In genomic region chr2:45088435-45089250, GRCm38 (mm10) we compare ENCODE assay signal across 10 mouse cellular contexts. TPM values are rescaled to one million over a fixed set of nuclear protein-coding genes. Genes with fewer than 3 reads are reported as not detected.
DNase-seq lines count a peak whose midpoint lies in the region; ATAC-seq and TF ChIP-seq lines count a peak whose summit lies in the region.
"Had no signal": no experiment of that assay in that cellular context is flagged by ENCODE, and none has a peak within 500 bp of the region (broad histone marks: within the 10 kb centered on the region; RNA-seq: fewer than 3 reads in every experiment).

No protein-coding gene starts in this region.

- peak overlapping the region; percentile 27; the same call in 1 of the 2 replicates for H3K27ac ChIP-seq in stomach, embryonic 15.5 days
- H3K27ac ChIP-seq in stomach, postnatal 0 days (replicated peaks) = no peak overlapping the region; the same call in 1 of the 2 replicates
- peak overlapping the region; percentile 34 for H3K27ac ChIP-seq in hindbrain, postnatal 0 days
- H3K27ac ChIP-seq in stomach, embryonic 16.5 days (ENCODE audit: low read length) = peak overlapping the region; percentile 40; the same call in 1 of the 2 replicates
- H3K27ac ChIP-seq: liver, embryonic 13.5 days had no signal

- TF ChIP-seq EP300 in stomach, postnatal 0 days (optimal IDR thresholded peaks at IDR 0.05) = no peak

- H3K9ac ChIP-seq in stomach, embryonic 15.5 days = no peak overlapping the region
- no peak overlapping the region; the same call in 1 of the 2 replicates for H3K9ac ChIP-seq in stomach, postnatal 0 days (ENCODE audit: low read length)
- no peak overlapping the region for H3K9ac ChIP-seq in hindbrain, postnatal 0 days (replicated peaks; ENCODE audit: low read length)
- H3K9ac ChIP-seq in stomach, embryonic 16.5 days (ENCODE audit: low read length) = no peak overlapping the region
- H3K9ac ChIP-seq: liver, embryonic 13.5 days had no signal

- peaks cover 4% of the 10 kb centered on the region; the same call in 1 of the 2 replicates for H3K4me1 ChIP-seq in stomach, embryonic 15.5 days
- 0 out of 2 replicates have a peak, but pooled peaks cover 2% of the 10 kb centered on the region for H3K4me1 ChIP-seq in stomach, postnatal 0 days (replicated peaks; ENCODE audit: control insufficient read depth, insufficient read depth)
- peaks cover 8% of the 10 kb centered on the region; the same call in 1 of the 2 replicates for H3K4me1 ChIP-seq in hindbrain, postnatal 0 days (ENCODE audit: insufficient read depth, low read length)
- peaks cover 21% of the 10 kb centered on the region for H3K4me1 ChIP-seq in stomach, embryonic 16.5 days (ENCODE audit: control insufficient read depth, insufficient read depth, low read length)

- H3K36me3 ChIP-seq in stomach, embryonic 15.5 days = no peaks in the 10 kb centered on the region
- no peaks in the 10 kb centered on the region for H3K36me3 ChIP-seq in stomach, postnatal 0 days (ENCODE audit: control insufficient read depth, insufficient read depth, low read length)
- H3K36me3 ChIP-seq in hindbrain, postnatal 0 days (ENCODE audit: insufficient read depth, low read length) = no peaks in the 10 kb centered on the region
- no peaks in the 10 kb centered on the region for H3K36me3 ChIP-seq in stomach, embryonic 16.5 days (ENCODE audit: control insufficient read depth, insufficient read depth, low read length)

- no peak overlapping the region for H3K4me3 ChIP-seq in stomach, embryonic 15.5 days (replicated peaks)
- H3K4me3 ChIP-seq in stomach, postnatal 0 days (ENCODE audit: low read depth, low read length) = no peak overlapping the region
- H3K4me3 ChIP-seq in hindbrain, postnatal 0 days (ENCODE audit: low read length) = no peak overlapping the region
- no peak overlapping the region for H3K4me3 ChIP-seq in stomach, embryonic 16.5 days (replicated peaks; ENCODE audit: low read length)
- H3K4me3 ChIP-seq: liver, embryonic 13.5 days had no signal

- DNase-seq in heart, adult 11 months = peak; percentile 74
- no peak for DNase-seq in heart, adult 18-20 months
- DNase-seq in stomach, postnatal 0 days (ENCODE audit: low spot score) = no peak
- DNase-seq in hindbrain, postnatal 0 days (ENCODE audit: low spot score) = no peak
- no peak for DNase-seq in c-Kit-positive CD71-positive TER-119-positive erythroid progenitor cells, embryonic 14.5 days (ENCODE audit: low spot score)
- no peak for DNase-seq in cerebellum, adult 18-20 months
- DNase-seq: cerebellum, adult 11 months; liver, embryonic 13.5 days had no signal

- no peak for TF ChIP-seq CTCF in stomach, postnatal 0 days (IDR thresholded peaks at IDR 0.05; ENCODE audit: low read depth)
- peak; percentile 21; the same call in 1 of the 2 replicates for TF ChIP-seq CTCF in hindbrain, postnatal 0 days (IDR thresholded peaks at IDR 0.05; ENCODE audit: low read depth)

- no peak for ATAC-seq in stomach, embryonic 15.5 days (ENCODE audit: insufficient read depth, low FRiP score, low read depth)
- no peak for ATAC-seq in stomach, postnatal 0 days (ENCODE audit: low FRiP score, low TSS enrichment)
- peak; percentile 41 for ATAC-seq in hindbrain, postnatal 0 days
- ATAC-seq in stomach, embryonic 16.5 days (ENCODE audit: insufficient read depth, low FRiP score) = no peak

- H3K27me3 ChIP-seq in stomach, embryonic 15.5 days (replicated peaks) = no peaks in the 10 kb centered on the region
- no peaks in the 10 kb centered on the region for H3K27me3 ChIP-seq in stomach, postnatal 0 days (ENCODE audit: control insufficient read depth, insufficient read depth, low read length)
- no peaks in the 10 kb centered on the region for H3K27me3 ChIP-seq in hindbrain, postnatal 0 days (ENCODE audit: insufficient read depth, low read length)
- H3K27me3 ChIP-seq in stomach, embryonic 16.5 days (ENCODE audit: control insufficient read depth, insufficient read depth, low read length) = no peaks in the 10 kb centered on the region
- H3K27me3 ChIP-seq: liver, embryonic 13.5 days had no signal

- WGBS in stomach, embryonic 15.5 days = 51% methylated on average over 15 of the region's 15 CpGs
- WGBS in stomach, postnatal 0 days = 48% methylated on average over 15 of the region's 15 CpGs
- WGBS in hindbrain, postnatal 0 days = 24% methylated on average over 15 of the region's 15 CpGs
- 48% methylated on average over 15 of the region's 15 CpGs for WGBS in stomach, embryonic 16.5 days

- H3K9me3 ChIP-seq in stomach, embryonic 15.5 days = no peaks in the 10 kb centered on the region
- H3K9me3 ChIP-seq in stomach, postnatal 0 days (ENCODE audit: control insufficient read depth, low read length) = no peaks in the 10 kb centered on the region
- no peaks in the 10 kb centered on the region for H3K9me3 ChIP-seq in hindbrain, postnatal 0 days (ENCODE audit: low read length)
- H3K9me3 ChIP-seq in stomach, embryonic 16.5 days (replicated peaks; ENCODE audit: control insufficient read depth, low read length) = no peaks in the 10 kb centered on the region
- H3K9me3 ChIP-seq: liver, embryonic 13.5 days had no signal

- no peak overlapping the region for H3K4me2 ChIP-seq in stomach, embryonic 15.5 days
- H3K4me2 ChIP-seq in stomach, postnatal 0 days (replicated peaks; ENCODE audit: low read depth) = no peak overlapping the region
- H3K4me2 ChIP-seq in hindbrain, postnatal 0 days (ENCODE audit: low read depth, low read length) = peak overlapping the region; percentile 43
- H3K4me2 ChIP-seq in stomach, embryonic 16.5 days (ENCODE audit: low read depth, low read length) = no peak overlapping the region; the same call in 1 of the 2 replicates
- H3K4me2 ChIP-seq: liver, embryonic 13.5 days had no signal

RNA-seq across cellular contexts. Expression of gene Zeb2, which starts 28.6 kb away (rescaled TPM):
- total RNA-seq in heart, adult 18-20 months (2021) = 10 to 100 TPM; 34.4 to 44.2 TPM
- polyA plus RNA-seq in stomach, embryonic 15.5 days (2015; fragmentation: Nextera tagmentation; extraction: Ambion mirVana) = 46.5 and 49.9 TPM in 2 replicates
- polyA plus RNA-seq in stomach, postnatal 0 days (2015; fragmentation: Nextera tagmentation; extraction: Ambion mirVana) = 13.5 and 14.4 TPM in 2 replicates
- total RNA-seq in hindbrain, postnatal 0 days (2014; rRNA removed) = 47.7 and 52.0 TPM in 2 replicates
- 21.4 and 21.9 TPM in 2 replicates for polyA plus RNA-seq in hindbrain, postnatal 0 days (2015; fragmentation: Nextera tagmentation; extraction: Ambion mirVana)
- polyA plus RNA-seq in stomach, embryonic 16.5 days (2015; fragmentation: Nextera tagmentation; extraction: Ambion mirVana) = 43.8 and 50.6 TPM in 2 replicates
